Mouse (Mus musculus) liver, embryonic 14.5 days (tissue): ENCODE measurements around the gene Ctu2.

Source experiments
- CTCF ChIP-seq: IDR thresholded peaks from 2 replicates; pipeline ENCODE4 v1.5.1; 2016; ENCODE audit warnings: antibody characterized with exemption, low read depth, control low read depth
- EP300 ChIP-seq: IDR thresholded peaks from 2 replicates; pipeline ENCODE4 v1.6.1; 2016; ENCODE audit warnings: antibody characterized with exemption, low read depth

DNA sequence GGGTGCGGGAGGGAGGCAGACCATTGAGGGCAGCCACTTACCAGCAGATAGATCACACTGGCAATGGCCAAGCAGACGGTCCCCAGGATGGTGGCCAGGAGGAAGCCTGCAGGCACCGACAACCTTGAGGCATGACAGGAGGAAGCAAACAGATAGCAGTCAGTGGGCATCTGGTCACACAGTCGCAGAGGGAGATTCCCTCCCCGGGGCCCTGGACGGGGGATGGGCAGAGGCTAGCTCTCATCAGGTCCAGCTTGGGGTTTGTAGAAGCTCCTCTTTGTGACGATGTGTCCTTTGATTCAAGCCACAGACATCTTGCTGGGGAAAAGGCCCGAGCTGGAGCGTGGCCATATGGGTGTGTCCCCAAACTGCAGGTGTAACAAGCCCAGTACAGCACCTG, 49.8 kb upstream of the Ctu2 start:
- TF ChIP-seq CTCF (no peak), EP300 (no peak)
